Mouse (Mus musculus) heart, adult 10 weeks (tissue): ENCODE measurements around the gene Pdcl3. TPM values are rescaled to one million over a fixed set of nuclear protein-coding genes. Genes with fewer than 3 reads are reported as not detected.

ENCODE experiments used
- polyA plus RNA-seq: library from polyadenylated mRNA; stranded (reverse); fragments of 350-450 nt; fragmentation: Illumina TruSeq; extraction: RNeasy Lipid Tissue Mini Kit (QIAGEN cat#74804); gene quantifications from one replicate; pipeline ENCODE4 v1.2.3, GENCODE M21; 2014; ENCODE audit warnings: low read depth, low replicate concordance

Gene Pdcl3
- 114 TPM for polyA plus RNA-seq

DNA sequence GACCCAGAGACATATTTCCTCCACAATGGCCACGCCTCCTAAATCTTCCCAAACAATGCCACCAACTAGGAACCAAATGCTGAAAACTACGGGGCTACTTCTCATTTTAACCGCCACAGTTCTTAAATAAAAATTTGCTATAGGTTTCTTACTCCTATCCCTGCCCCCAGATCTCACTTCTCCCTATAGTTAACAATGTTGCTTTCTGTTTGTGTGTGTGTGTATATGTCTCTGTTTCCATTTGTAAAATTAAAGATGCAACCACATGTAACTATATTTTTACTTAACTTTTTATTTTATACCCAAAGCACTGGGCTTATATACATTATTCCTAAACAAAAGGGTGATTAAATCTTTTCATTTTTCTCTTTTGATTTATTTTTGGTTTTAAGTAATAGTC lies at the start of gene Pdcl3:
Gene Pdcl3, plus strand, starts transcription at position 301 of the 400 bp plus-strand sequence.

GRCm38 (mm10) chr1:38938849-38939248 lies 46.6 kb upstream of the Pdcl3 start, which contains the start of gene Nms:
Nms (plus strand) TSS chr1:38939149.

Other genes starting within 250 kb of the Pdcl3 start
- gene Lonrf2, start 148.9 kb upstream of the Pdcl3 start, polyA plus RNA-seq: 4.2 TPM
- gene Chst10, start 87.4 kb upstream of the Pdcl3 start, polyA plus RNA-seq: 0.47 TPM
- not detected for gene Nms, start 46.5 kb upstream of the Pdcl3 start, polyA plus RNA-seq
- 5.2 TPM for gene Npas2, start 208.1 kb downstream of the Pdcl3 start, polyA plus RNA-seq